Mouse (Mus musculus) hindbrain, embryonic 16.5 days (tissue): ENCODE data around the gene Emc7. TPM values are rescaled to one million over a fixed set of nuclear protein-coding genes. Genes with fewer than 3 reads are reported as not detected.
A peak's percentile ranks its signal among the peaks of the same experiment; 100 is the strongest.

Experiments
- ATAC-seq: fragments of 200-750 bp; cut with Nextera tagmentation; 2 replicates; pipeline ENCODE4 v1.8.0; 2017; ENCODE audit warnings: moderate TSS enrichment, moderate library complexity
- H3K27ac ChIP-seq: fragments of 300-500 bp; sonication (generic); 2 replicates; pipeline ENCODE4 v1.5.1; 2014; ENCODE audit warnings: low read depth, mild to moderate bottlenecking, control low read depth, low read length, moderate library complexity
- H3K27me3 ChIP-seq: fragments of 300-500 bp; sonication (generic); replicated peaks from 2 replicates; pipeline ENCODE4 v1.6.1; 2014; ENCODE audit warnings: low read length; ENCODE audit not compliant: control insufficient read depth, insufficient read depth
- H3K36me3 ChIP-seq: fragments of 300-500 bp; sonication (generic); 2 replicates; pipeline ENCODE4 v1.6.1; 2014; ENCODE audit warnings: mild to moderate bottlenecking, low read length, moderate library complexity, mixed read lengths; ENCODE audit not compliant: control insufficient read depth, insufficient read depth
- H3K4me1 ChIP-seq: fragments of 300-500 bp; sonication (generic); 2 replicates; pipeline ENCODE4 v1.6.1; 2014; ENCODE audit warnings: low read depth, low read length; ENCODE audit not compliant: control insufficient read depth, insufficient read depth
- H3K4me2 ChIP-seq: fragments of 300-500 bp; sonication (generic); 2 replicates; pipeline ENCODE4 v1.6.1; 2014; ENCODE audit warnings: mild to moderate bottlenecking, low read length, control low read depth, moderate library complexity
- H3K4me3 ChIP-seq: fragments of 300-500 bp; sonication (generic); 2 replicates; pipeline ENCODE4 v1.5.1; 2014; ENCODE audit warnings: mild to moderate bottlenecking, low read length, control low read depth, moderate library complexity
- H3K9ac ChIP-seq: fragments of 300-500 bp; sonication (generic); 2 replicates; pipeline ENCODE4 v1.6.1; 2014; ENCODE audit warnings: low read depth, mild to moderate bottlenecking, control low read depth, low read length, moderate library complexity
- H3K9me3 ChIP-seq: fragments of 300-500 bp; sonication (generic); 2 replicates; pipeline ENCODE4 v1.6.1; 2014; ENCODE audit warnings: mild to moderate bottlenecking, low read length, moderate library complexity; ENCODE audit not compliant: control insufficient read depth
- WGBS: fragments of 180-500 bp; shearing (Covaris S2); extraction: QIAGEN DNeasy Blood & Tissue Kit; methylation state at CpG from one replicate; pipeline ENCODE4 v1.1.7; 2014; 5-methylcytosine and 5-hydroxymethylcytosine counted together
- polyA plus RNA-seq: library from polyadenylated mRNA; unstranded; fragments of >200 nt; fragmentation: Nextera tagmentation; extraction: Ambion mirVana; gene quantifications from 2 replicates; pipeline ENCODE4 v1.2.1, GENCODE M21; 2015

The Emc7 gene
- polyA plus RNA-seq, 1 experiment from 2014 or later = 26.4 TPM

DNA sequence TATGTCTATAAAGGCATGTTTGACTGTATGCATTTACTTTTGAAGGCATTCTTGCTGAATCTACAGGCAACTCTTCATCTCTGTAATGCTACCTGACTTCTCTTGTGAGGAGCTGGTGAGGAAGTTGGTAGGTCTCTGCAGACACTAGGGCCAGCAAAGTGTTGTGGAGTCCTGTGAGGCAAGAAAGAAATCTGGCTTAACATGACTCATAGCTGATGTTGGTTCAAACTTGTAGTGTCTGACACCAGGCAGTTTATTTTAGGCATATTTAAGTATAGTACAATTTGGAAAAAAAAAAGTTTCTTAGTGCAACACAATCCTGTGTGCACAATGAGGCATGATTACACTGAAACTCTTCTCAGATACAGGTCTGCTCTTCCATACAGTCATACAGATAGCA lies 14.7 kb downstream of the Emc7 start:
- Histone ChIP-seq H3K4me2 (no peak overlapping the region), H3K27ac (no peak overlapping the region), H3K36me3 (peaks cover 18% of the 10 kb centered on the region), H3K4me3 (no peak overlapping the region), H3K4me1 (no peaks in the 10 kb centered on the region), H3K9ac (no peak overlapping the region), H3K27me3 (no peaks in the 10 kb centered on the region), H3K9me3 (no peaks in the 10 kb centered on the region)
- ATAC-seq = no peak

DNA sequence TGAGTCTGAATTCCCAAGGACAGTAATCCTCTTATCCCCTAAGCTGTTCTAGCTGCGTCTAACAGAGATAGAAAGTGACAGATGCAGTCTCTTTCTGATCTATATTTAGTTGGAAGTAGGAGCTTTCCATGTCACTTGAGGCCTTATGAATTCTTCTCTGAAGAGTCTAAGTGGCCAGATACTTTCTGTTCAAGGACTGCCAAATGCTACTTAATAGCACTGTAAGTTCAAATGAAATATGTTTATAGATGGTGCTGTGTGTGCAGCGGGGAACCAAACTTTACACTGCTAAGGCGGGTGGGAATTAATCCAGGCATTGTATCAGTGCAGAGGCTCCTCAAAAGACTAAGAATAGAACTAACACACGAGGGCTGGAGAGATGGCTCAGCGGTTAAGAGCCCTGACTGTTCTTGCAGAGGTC lies 16.2 kb downstream of the Emc7 start:
- Histone ChIP-seq H3K27me3 (no peaks in the 10 kb centered on the region), H3K4me3 (no peak overlapping the region), H3K9ac (no peak overlapping the region), H3K27ac (no peak overlapping the region), H3K36me3 (peaks cover 15% of the 10 kb centered on the region), H3K4me1 (no peaks in the 10 kb centered on the region), H3K4me2 (no peak overlapping the region), H3K9me3 (no peaks in the 10 kb centered on the region)
- no peak for ATAC-seq
- WGBS = 76% methylated on average over 5 of the region's 5 CpGs

DNA sequence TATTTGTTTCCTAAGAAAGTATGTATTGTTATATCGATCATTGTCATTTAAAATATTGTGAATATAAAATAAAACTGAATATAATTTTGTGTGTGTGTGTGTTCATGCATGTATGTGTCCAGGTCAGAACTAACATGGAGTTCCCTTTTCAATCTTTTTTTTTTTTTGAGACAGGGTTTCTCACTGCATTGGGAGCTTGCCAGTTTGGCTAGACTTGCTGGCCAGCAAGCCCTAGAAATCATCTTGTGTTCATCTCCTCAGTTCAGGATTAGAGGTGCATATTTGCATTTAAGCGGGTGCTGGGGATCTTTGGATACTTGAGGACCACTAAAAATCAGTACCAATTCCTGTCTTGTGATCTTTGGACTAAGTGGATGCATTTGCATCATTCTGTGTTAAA lies 17.3 kb downstream of the Emc7 start:
- Histone ChIP-seq H3K9me3 (no peaks in the 10 kb centered on the region), H3K27me3 (no peaks in the 10 kb centered on the region), H3K36me3 (peaks cover 12% of the 10 kb centered on the region), H3K4me3 (no peak overlapping the region), H3K27ac (no peak overlapping the region), H3K4me2 (no peak overlapping the region), H3K4me1 (no peaks in the 10 kb centered on the region), H3K9ac (no peak overlapping the region)
- 88% methylated on average over 2 of the region's 2 CpGs for WGBS
- no peak for ATAC-seq

DNA sequence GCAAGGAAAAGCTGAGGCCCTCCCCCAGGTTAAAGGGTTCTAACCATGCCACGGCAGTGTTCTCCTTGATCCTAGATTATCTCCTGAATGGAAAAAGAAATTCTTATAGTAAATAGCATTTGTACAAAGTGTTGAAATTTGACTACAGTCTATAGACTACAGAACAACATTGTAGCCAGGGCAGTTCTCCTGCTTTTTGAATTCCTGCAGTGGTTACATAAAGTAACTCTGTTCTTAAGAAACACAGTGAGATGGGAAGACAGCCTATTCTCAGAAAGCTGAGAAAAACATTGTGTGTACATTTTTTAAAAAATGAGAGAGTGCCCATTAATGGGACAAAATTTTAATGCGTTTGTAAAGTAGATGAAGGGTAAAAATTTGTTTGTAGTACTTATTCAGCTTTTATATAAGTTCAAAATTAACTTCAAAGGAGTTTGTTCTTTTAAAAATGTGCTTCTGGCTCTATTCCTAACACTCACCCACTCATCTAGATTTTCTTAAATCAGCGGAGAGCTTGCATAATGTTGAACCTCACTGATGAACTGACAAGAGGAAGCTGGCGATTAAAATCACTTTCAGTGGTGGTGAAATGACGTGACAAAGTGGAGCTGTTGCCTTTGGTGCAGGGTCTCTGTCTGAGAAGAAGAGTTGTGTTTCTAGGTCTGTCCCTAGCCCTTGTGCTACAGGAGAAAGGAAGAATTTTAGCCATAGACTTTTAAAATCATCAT lies 20.4 kb downstream of the Emc7 start:
- WGBS = 85% methylated on average over 5 of the region's 5 CpGs
- H3K27ac ChIP-seq = no peak overlapping the region
- no peaks in the 10 kb centered on the region for H3K27me3 ChIP-seq
- ATAC-seq = no peak
- H3K36me3 ChIP-seq = no peaks in the 10 kb centered on the region; the same call in 1 of the 2 replicates
- no peaks in the 10 kb centered on the region for H3K4me1 ChIP-seq
- H3K4me2 ChIP-seq = no peak overlapping the region
- no peak overlapping the region for H3K9ac ChIP-seq
- no peak overlapping the region for H3K4me3 ChIP-seq
- H3K9me3 ChIP-seq = no peaks in the 10 kb centered on the region

DNA sequence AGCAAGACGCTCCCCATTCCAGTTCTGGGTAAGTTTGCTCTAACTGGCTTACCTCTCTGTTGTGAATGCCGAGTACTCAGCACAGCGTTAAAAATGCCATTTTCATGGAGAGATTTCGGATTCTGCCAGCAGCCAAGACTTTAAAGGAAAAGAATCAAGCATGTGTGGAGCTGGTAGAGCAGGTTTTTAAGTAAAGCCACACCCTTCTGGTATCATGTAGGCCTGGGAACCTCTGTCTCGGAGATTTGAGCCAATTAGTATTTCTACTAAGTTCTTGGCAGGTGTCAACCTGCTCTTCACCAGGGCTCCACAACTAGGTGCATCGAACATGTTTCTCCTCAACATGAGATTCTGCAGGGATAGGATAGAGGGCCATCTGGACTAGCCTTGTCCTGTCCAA lies 21.8 kb downstream of the Emc7 start:
- Histone ChIP-seq H3K9ac (no peak overlapping the region), H3K27ac (no peak overlapping the region), H3K36me3 (no peaks in the 10 kb centered on the region), H3K9me3 (no peaks in the 10 kb centered on the region), H3K4me2 (no peak overlapping the region), H3K4me1 (no peaks in the 10 kb centered on the region), H3K27me3 (no peaks in the 10 kb centered on the region), H3K4me3 (no peak overlapping the region)
- 84% methylated on average over 6 of the region's 6 CpGs for WGBS
- no peak for ATAC-seq

DNA sequence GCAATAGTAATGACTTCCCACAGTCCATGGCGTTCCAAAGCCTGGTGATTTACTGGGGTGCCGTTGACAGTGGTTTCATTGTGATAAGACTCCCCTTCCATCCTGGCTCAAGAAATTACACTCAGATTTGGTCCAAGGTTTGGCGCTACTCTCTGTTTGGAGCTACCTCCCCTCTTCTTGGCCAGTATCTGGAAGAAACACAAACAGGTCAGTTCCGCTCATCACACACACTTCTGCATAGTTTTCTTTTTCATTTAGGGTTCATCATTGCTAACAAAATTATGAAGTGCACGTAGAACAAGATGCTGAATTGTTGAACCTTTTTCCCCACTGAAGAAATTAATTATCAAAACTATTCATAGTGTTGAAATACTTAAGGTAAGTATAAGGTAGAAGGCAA lies 25.9 kb downstream of the Emc7 start, which contains the start of gene Chrm5:
Gene Chrm5 (minus strand): TSS at position 101 of the 400 bp plus-strand sequence.
- H3K4me2 ChIP-seq = no peak within 1 kb of the TSS
- H3K4me1 ChIP-seq = no peaks in the 10 kb centered on the region
- 97% methylated on average over 5 of the region's 5 CpGs for WGBS
- no peak for ATAC-seq
- no peak within 1 kb of the TSS for H3K9ac ChIP-seq
- H3K4me3 ChIP-seq = no peak within 1 kb of the TSS
- no peak within 1 kb of the TSS for H3K27ac ChIP-seq
- no peaks in the 10 kb centered on the region for H3K9me3 ChIP-seq
- H3K36me3 ChIP-seq = no peaks in the 10 kb centered on the region
- no peaks in the 10 kb centered on the region for H3K27me3 ChIP-seq

DNA sequence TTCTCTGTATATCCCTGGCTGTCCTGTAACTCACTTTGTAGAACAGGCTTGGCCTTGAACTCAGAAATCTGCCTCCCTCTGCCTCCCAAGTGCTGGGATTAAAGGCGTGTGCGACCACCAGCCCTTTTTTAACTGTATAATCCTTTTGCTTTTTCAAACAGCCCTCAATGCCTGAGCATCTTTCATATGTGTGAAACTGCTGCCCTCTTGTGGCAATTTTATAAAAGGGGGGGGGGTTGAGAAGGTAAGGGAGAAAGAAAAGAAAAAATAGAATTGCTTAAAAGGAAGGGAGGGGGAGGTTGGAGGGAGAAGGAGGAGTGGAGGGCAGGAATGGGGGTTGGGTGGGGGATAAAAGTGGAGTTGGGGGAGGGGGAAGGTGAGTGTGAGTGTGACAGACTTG lies 26.8 kb downstream of the Emc7 start:
- H3K4me2 ChIP-seq = no peak overlapping the region
- WGBS = 1% methylated on average over 2 of the region's 2 CpGs
- H3K27ac ChIP-seq = no peak overlapping the region
- no peak overlapping the region for H3K4me3 ChIP-seq
- no peak overlapping the region for H3K9ac ChIP-seq
- H3K4me1 ChIP-seq = no peaks in the 10 kb centered on the region
- H3K36me3 ChIP-seq = no peaks in the 10 kb centered on the region
- H3K27me3 ChIP-seq = no peaks in the 10 kb centered on the region
- H3K9me3 ChIP-seq = no peaks in the 10 kb centered on the region
- ATAC-seq = peak; percentile 81

DNA sequence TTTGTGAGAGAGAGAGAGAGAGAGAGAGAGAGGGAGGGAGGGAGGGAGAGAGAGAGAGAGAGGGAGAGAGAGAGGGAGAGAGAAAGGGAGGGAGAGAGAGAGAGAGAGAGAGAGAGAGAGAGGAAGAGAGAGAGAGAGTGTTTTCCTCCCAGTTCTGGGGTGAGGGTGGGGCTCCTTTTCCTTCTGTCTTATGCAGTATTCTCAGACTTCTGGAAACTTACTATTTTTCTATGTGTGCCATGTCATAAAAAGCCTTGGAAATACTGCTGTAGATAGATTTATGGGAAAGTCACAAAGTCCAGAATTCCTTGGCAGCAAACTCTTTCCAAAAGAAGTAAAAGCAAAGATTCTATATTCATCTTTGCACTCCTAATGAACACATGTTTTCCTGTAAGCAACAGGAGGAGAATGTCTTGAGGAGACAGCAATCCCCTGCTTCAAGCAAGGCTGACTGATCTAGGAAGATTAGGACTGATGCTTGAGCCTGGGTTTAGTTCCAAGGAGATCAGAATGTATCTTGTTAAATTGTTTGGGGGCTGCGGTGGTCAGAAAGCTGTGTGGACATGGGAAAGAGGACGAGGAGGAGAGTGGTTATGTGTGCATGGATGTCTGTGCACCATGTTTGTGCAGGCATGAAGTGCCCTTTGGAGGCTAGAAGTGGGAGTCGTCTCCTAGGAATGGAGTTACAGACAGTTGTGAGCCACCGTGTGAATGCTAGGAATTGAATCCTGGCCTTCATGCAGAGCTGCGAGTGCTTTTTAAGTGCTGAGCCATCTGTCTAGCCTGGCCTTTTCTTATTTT lies 27.9 kb downstream of the Emc7 start:
- no peak overlapping the region for H3K9ac ChIP-seq
- H3K27me3 ChIP-seq = no peaks in the 10 kb centered on the region
- no peak overlapping the region for H3K27ac ChIP-seq
- 77% methylated on average over 5 of the region's 5 CpGs for WGBS
- H3K4me3 ChIP-seq = no peak overlapping the region
- H3K4me2 ChIP-seq = no peak overlapping the region
- ATAC-seq = no peak
- H3K4me1 ChIP-seq = no peaks in the 10 kb centered on the region
- no peaks in the 10 kb centered on the region for H3K36me3 ChIP-seq
- no peaks in the 10 kb centered on the region for H3K9me3 ChIP-seq

DNA sequence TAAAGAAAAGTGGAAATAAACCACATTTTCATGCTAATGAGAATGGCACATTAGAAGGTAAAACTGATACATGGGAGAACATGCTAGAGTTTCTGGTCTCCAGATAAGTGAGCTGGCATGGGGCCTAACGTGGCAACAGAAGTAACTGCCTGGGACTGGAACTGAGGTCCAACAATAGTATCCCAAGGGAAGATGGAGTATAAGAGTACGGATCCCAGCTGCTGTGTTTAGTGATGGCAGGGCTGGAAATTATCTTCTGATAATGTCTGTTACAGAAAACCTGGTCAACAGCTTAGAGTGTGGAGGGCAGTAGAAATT lies 28.5 kb downstream of the Emc7 start:
- no peaks in the 10 kb centered on the region for H3K27me3 ChIP-seq
- no peaks in the 10 kb centered on the region for H3K4me1 ChIP-seq
- H3K9me3 ChIP-seq = no peaks in the 10 kb centered on the region
- H3K9ac ChIP-seq = no peak overlapping the region
- H3K27ac ChIP-seq = no peak overlapping the region
- WGBS = 64% methylated on average over 2 of the region's 2 CpGs
- H3K36me3 ChIP-seq = no peaks in the 10 kb centered on the region
- H3K4me3 ChIP-seq = no peak overlapping the region
- ATAC-seq = no peak
- H3K4me2 ChIP-seq = no peak overlapping the region
